Mouse (Mus musculus) liver, postnatal 0 days (tissue): Measurements from ENCODE around the gene Sox6. TPM values are rescaled to one million over a fixed set of nuclear protein-coding genes. Genes with fewer than 3 reads are reported as not detected.

Source experiments
- ATAC-seq: fragments of 200-750 bp; cut with Nextera tagmentation; 2 replicates; pipeline ENCODE4 v1.8.0; 2017; ENCODE audit warnings: mild to moderate bottlenecking, moderate library complexity
- DNase-seq: peaks from one replicate; pipeline ENCODE4 v3.0.0-alpha.2; 2016
- H3K27ac ChIP-seq: fragments of 300-500 bp; sonication (generic); 2 replicates; pipeline ENCODE4 v1.5.1; 2014; ENCODE audit warnings: antibody characterized with exemption, moderate library complexity, mild to moderate bottlenecking, low read depth
- H3K27me3 ChIP-seq: fragments of 300-500 bp; sonication (generic); 2 replicates; pipeline ENCODE4 v1.6.1; 2014; ENCODE audit warnings: low read length, control low read depth, mixed read lengths; ENCODE audit not compliant: insufficient read depth
- H3K36me3 ChIP-seq: fragments of 300-500 bp; sonication (generic); replicated peaks from 2 replicates; pipeline ENCODE4 v1.6.1; 2014; ENCODE audit warnings: mild to moderate bottlenecking, control low read depth, low read length, moderate library complexity, mixed read lengths; ENCODE audit not compliant: insufficient read depth
- H3K4me1 ChIP-seq: fragments of 300-500 bp; sonication (generic); 2 replicates; pipeline ENCODE4 v1.6.1; 2014; ENCODE audit warnings: antibody characterized with exemption, mild to moderate bottlenecking, control low read depth; ENCODE audit not compliant: insufficient read depth
- H3K4me2 ChIP-seq: fragments of 300-500 bp; sonication (generic); 2 replicates; pipeline ENCODE4 v1.6.1; 2014; ENCODE audit warnings: low read depth, mild to moderate bottlenecking, low read length, moderate library complexity, mixed read lengths
- H3K4me3 ChIP-seq: fragments of 300-500 bp; sonication (generic); 2 replicates; pipeline ENCODE4 v1.5.1; 2014; ENCODE audit warnings: low read depth, low read length
- H3K9ac ChIP-seq: fragments of 300-500 bp; sonication (generic); replicated peaks from 2 replicates; pipeline ENCODE4 v1.6.1; 2014; ENCODE audit warnings: mild to moderate bottlenecking, moderate library complexity
- H3K9me3 ChIP-seq: fragments of 300-500 bp; sonication (generic); 2 replicates; pipeline ENCODE4 v1.6.1; 2016; ENCODE audit warnings: mild to moderate bottlenecking, control low read depth, low read length, mixed read lengths
- CTCF ChIP-seq: sonication (generic); IDR thresholded peaks from 2 replicates; pipeline ENCODE4 v1.5.1; 2016; ENCODE audit warnings: antibody characterized with exemption, low read depth
- EP300 ChIP-seq: IDR thresholded peaks from 2 replicates; pipeline ENCODE4 v1.6.1; 2016; ENCODE audit warnings: antibody characterized with exemption, low read depth, mild to moderate bottlenecking
- WGBS: fragments of 180-500 bp; shearing (Covaris S2); extraction: QIAGEN DNeasy Blood & Tissue Kit; methylation state at CpG from one replicate; pipeline ENCODE4 v1.1.7; 2014; ENCODE audit not compliant: insufficient replicate concordance; 5-methylcytosine and 5-hydroxymethylcytosine counted together
- polyA plus RNA-seq: library from polyadenylated mRNA; unstranded; fragments of >200 nt; fragmentation: Nextera tagmentation; extraction: Ambion mirVana; gene quantifications from 2 replicates; pipeline ENCODE4 v1.2.1, GENCODE M21; 2015

Gene Sox6
- polyA plus RNA-seq, 1 experiment from 2014 or later: 44.4 TPM

GRCm38 (mm10) chr7:115719791-115720190, 318.8 kb downstream of the Sox6 start:
- Histone ChIP-seq H3K27ac (no peak overlapping the region), H3K9me3 (no peaks in the 10 kb centered on the region), H3K4me2 (no peak overlapping the region), H3K36me3 (no peaks in the 10 kb centered on the region), H3K9ac (no peak overlapping the region), H3K4me3 (no peak overlapping the region), H3K27me3 (no peaks in the 10 kb centered on the region), H3K4me1 (no peaks in the 10 kb centered on the region)
- WGBS: 84% methylated on average over 3 of the region's 3 CpGs
- no peak for DNase-seq
- ATAC-seq: no peak
- TF ChIP-seq CTCF: no peak
- TF ChIP-seq EP300: no peak

DNA sequence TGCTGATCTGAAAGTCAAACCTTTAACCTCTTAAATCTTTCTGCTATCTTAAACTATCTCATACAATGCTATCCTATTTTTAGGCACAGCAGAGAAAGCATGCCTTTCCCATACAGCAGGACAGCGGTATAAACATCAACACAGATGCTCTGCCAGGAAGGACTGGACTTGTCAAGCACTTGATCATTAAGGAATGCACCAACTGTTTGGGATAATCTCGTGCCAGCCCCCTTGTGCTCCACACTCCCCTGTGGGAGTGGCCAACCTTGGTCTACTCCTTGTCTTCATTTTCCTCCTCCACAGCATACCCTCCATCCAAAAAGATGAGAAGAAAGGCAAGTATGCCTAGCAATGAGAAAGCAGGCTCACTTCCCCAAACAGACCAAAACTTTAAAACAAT, 332.5 kb downstream of the Sox6 start:
- DNase-seq: no peak
- Histone ChIP-seq H3K4me3 (no peak overlapping the region), H3K27ac (no peak overlapping the region), H3K4me2 (no peak overlapping the region), H3K27me3 (no peaks in the 10 kb centered on the region), H3K36me3 (no peaks in the 10 kb centered on the region), H3K9ac (no peak overlapping the region), H3K9me3 (no peaks in the 10 kb centered on the region), H3K4me1 (no peaks in the 10 kb centered on the region)
- WGBS: 51% methylated on average over 2 of the region's 2 CpGs
- ATAC-seq: no peak
- TF ChIP-seq CTCF (no peak), EP300 (no peak)

GRCm38 (mm10) chr7:115698105-115698504, 340.5 kb downstream of the Sox6 start:
- Histone ChIP-seq H3K4me2 (no peak overlapping the region), H3K4me3 (no peak overlapping the region), H3K27me3 (no peaks in the 10 kb centered on the region), H3K27ac (no peak overlapping the region), H3K9me3 (no peaks in the 10 kb centered on the region), H3K9ac (no peak overlapping the region), H3K4me1 (no peaks in the 10 kb centered on the region), H3K36me3 (peaks cover 6% of the 10 kb centered on the region; the same call in 1 of the 2 replicates)
- 87% methylated on average over 1 of the region's 1 CpGs for WGBS
- TF ChIP-seq EP300: no peak
- peak; percentile 60 for TF ChIP-seq CTCF
- DNase-seq (peak; percentile 22), ATAC-seq (no peak)

DNA sequence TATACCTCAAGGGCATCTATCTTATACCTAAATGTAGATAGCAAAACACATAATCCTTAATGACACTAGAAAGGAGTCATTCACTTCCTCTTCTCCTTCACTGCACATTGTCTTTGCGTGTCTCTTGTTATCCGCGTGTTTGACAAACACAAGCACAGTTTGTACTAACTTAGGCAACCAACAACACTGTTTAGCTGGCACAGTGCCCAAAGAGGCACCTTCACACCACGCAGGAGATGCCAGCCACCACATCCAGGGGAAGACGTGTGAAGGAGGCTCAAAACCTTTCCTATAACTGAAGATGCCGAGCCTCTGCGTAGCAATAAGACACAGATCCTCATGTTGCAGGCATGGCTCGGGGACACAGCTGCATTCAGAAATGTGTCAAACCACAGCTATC, 345.4 kb downstream of the Sox6 start:
- TF ChIP-seq EP300 (no peak), CTCF (no peak)
- ATAC-seq: no peak

GRCm38 (mm10) chr7:115691091-115691490, 347.5 kb downstream of the Sox6 start:
- no peak overlapping the region for H3K27ac ChIP-seq
- ATAC-seq: no peak
- H3K27me3 ChIP-seq: no peaks in the 10 kb centered on the region
- H3K36me3 ChIP-seq: no peaks in the 10 kb centered on the region
- DNase-seq: no peak
- no peak overlapping the region for H3K4me3 ChIP-seq
- no peak overlapping the region for H3K9ac ChIP-seq
- no peaks in the 10 kb centered on the region for H3K9me3 ChIP-seq
- no peak overlapping the region for H3K4me2 ChIP-seq
- TF ChIP-seq CTCF (no peak), EP300 (no peak)
- 88% methylated on average over 4 of the region's 4 CpGs for WGBS
- no peaks in the 10 kb centered on the region for H3K4me1 ChIP-seq

More for the DNA sequence above, 345.4 kb downstream of the Sox6 start:
- Histone ChIP-seq H3K4me1 (no peaks in the 10 kb centered on the region), H3K27ac (no peak overlapping the region), H3K4me3 (no peak overlapping the region), H3K36me3 (no peaks in the 10 kb centered on the region; the same call in 1 of the 2 replicates), H3K27me3 (no peaks in the 10 kb centered on the region), H3K4me2 (no peak overlapping the region), H3K9me3 (no peaks in the 10 kb centered on the region), H3K9ac (no peak overlapping the region)
- peak; percentile 15 for DNase-seq
- 72% methylated on average over 8 of the region's 8 CpGs for WGBS

DNA sequence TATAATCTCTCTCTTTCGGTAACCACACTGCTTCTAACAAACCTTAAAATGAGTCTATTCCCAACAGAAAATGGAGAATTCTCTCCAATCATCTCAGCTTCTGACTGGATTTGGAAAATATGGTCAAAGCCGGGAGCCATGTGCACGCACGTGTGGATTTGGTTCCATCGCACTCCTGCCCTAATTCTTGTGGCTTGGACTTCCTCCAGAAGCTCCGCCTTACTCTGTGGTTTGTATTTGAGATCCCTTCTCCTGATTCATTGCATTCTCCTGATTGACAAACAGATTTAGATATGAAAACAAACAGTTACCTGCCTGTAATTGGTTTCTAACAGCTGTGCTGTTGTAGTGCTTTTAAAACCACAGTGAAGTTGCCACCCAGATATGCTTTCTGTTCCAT, 351.9 kb downstream of the Sox6 start:
- WGBS: 46% methylated on average over 6 of the region's 6 CpGs
- Histone ChIP-seq H3K4me3 (no peak overlapping the region), H3K9me3 (no peaks in the 10 kb centered on the region), H3K4me1 (no peaks in the 10 kb centered on the region), H3K4me2 (no peak overlapping the region), H3K9ac (no peak overlapping the region), H3K36me3 (no peaks in the 10 kb centered on the region), H3K27ac (no peak overlapping the region), H3K27me3 (no peaks in the 10 kb centered on the region)
- no peak for TF ChIP-seq EP300
- no peak for TF ChIP-seq CTCF
- DNase-seq: no peak
- ATAC-seq: no peak

GRCm38 (mm10) chr7:115684142-115684541, 354.5 kb downstream of the Sox6 start:
- no peak overlapping the region for H3K4me3 ChIP-seq
- H3K36me3 ChIP-seq: no peaks in the 10 kb centered on the region
- WGBS: 79% methylated on average over 3 of the region's 3 CpGs
- H3K9me3 ChIP-seq: no peaks in the 10 kb centered on the region
- TF ChIP-seq EP300 (no peak), CTCF (no peak)
- H3K27ac ChIP-seq: no peak overlapping the region
- H3K27me3 ChIP-seq: no peaks in the 10 kb centered on the region
- ATAC-seq (no peak), DNase-seq (no peak)
- no peak overlapping the region for H3K4me2 ChIP-seq
- no peaks in the 10 kb centered on the region for H3K4me1 ChIP-seq
- no peak overlapping the region for H3K9ac ChIP-seq
